Mouse (Mus musculus) midbrain, embryonic 10.5 days (tissue): ENCODE results near the gene Gm9945. TPM values are rescaled to one million over a fixed set of nuclear protein-coding genes. Genes with fewer than 3 reads are reported as not detected.
A peak's percentile ranks its signal among the peaks of the same experiment; 100 is the strongest.

Experiments used
- DNase-seq: peaks from one replicate; pipeline ENCODE4 v3.0.0-alpha.2; 2017; ENCODE audit warnings: low spot score
- H3K27ac ChIP-seq: fragments of 300-500 bp; sonication (generic); replicated peaks from 2 replicates; pipeline ENCODE4 v1.5.1; 2016; ENCODE audit warnings: mild to moderate bottlenecking
- H3K27me3 ChIP-seq: fragments of 300-500 bp; sonication (generic); 2 replicates; pipeline ENCODE4 v1.6.1; 2016; ENCODE audit warnings: low read depth, mild to moderate bottlenecking; ENCODE audit not compliant: poor library complexity, severe bottlenecking
- H3K36me3 ChIP-seq: fragments of 300-500 bp; sonication (generic); 2 replicates; pipeline ENCODE4 v1.6.1; 2016; ENCODE audit warnings: mild to moderate bottlenecking, moderate library complexity
- H3K4me1 ChIP-seq: fragments of 300-500 bp; sonication (generic); 2 replicates; pipeline ENCODE4 v1.6.1; 2016
- H3K4me3 ChIP-seq: fragments of 300-500 bp; sonication (generic); 2 replicates; pipeline ENCODE4 v1.5.1; 2016; ENCODE audit warnings: mild to moderate bottlenecking, moderate library complexity
- H3K9me3 ChIP-seq: fragments of 300-500 bp; sonication (generic); replicated peaks from 2 replicates; pipeline ENCODE4 v1.6.1; 2016; ENCODE audit warnings: mild to moderate bottlenecking
- WGBS: fragments of 180-500 bp; shearing (Covaris S2); methylation state at CpG from one replicate; pipeline ENCODE4 v1.1.7; 2016; 5-methylcytosine and 5-hydroxymethylcytosine counted together
- polyA plus RNA-seq: library from polyadenylated mRNA; unstranded; fragments of >200 nt; fragmentation: Nextera tagmentation; extraction: Ambion mirVana; gene quantifications from 2 replicates; pipeline ENCODE4 v1.2.1, GENCODE M21; 2016

The Gm9945 gene
- polyA plus RNA-seq, 1 experiment from 2014 or later = not detected

- Histone ChIP-seq H3K4me3 (peak overlapping the region; percentile 44), H3K27ac (peak overlapping the region; percentile 69; the same call in 1 of the 2 replicates), H3K9me3 (peaks cover 6% of the 10 kb centered on the region; the same call in 1 of the 2 replicates), H3K4me1 (peaks cover 44% of the 10 kb centered on the region), H3K36me3 (no peaks in the 10 kb centered on the region), H3K27me3 (peaks cover 99% of the 10 kb centered on the region)
- 5% methylated on average over 40 of the region's 40 CpGs for WGBS
- peak; percentile 86 for DNase-seq
Measured at GRCm38 (mm10) chr11:53466231-53466971, 13.6 kb upstream of the Gm9945 start.

GRCm38 (mm10) chr11:53469294-53469967, 10.5 kb upstream of the Gm9945 start:
- 49% methylated on average over 16 of the region's 16 CpGs for WGBS
- Histone ChIP-seq H3K4me3 (0 out of 2 replicates have a peak overlapping the region, but pooled peaks have one; percentile 44), H3K27ac (no peak overlapping the region), H3K36me3 (no peaks in the 10 kb centered on the region), H3K27me3 (peaks cover 99% of the 10 kb centered on the region), H3K4me1 (peaks cover 27% of the 10 kb centered on the region), H3K9me3 (peaks cover 6% of the 10 kb centered on the region; the same call in 1 of the 2 replicates)
- no peak for DNase-seq

GRCm38 (mm10) chr11:53469968-53470695, 9.8 kb upstream of the Gm9945 start, which contains the start of gene Gm9837:
TSS of gene Gm9837 (minus strand) at chr11:53470479.
- Histone ChIP-seq H3K9me3 (no peaks in the 10 kb centered on the region; the same call in 1 of the 2 replicates), H3K27me3 (peaks cover 99% of the 10 kb centered on the region), H3K4me3 (peak within 1 kb of the TSS; percentile 44), H3K27ac (peak within 1 kb of the TSS; percentile 24), H3K4me1 (peaks cover 28% of the 10 kb centered on the region), H3K36me3 (no peaks in the 10 kb centered on the region)
- peak; percentile 90 for DNase-seq
- WGBS = 2% methylated on average over 29 of the region's 29 CpGs

- no peaks in the 10 kb centered on the region for H3K36me3 ChIP-seq
- H3K9me3 ChIP-seq = no peaks in the 10 kb centered on the region
- DNase-seq = no peak
- peaks cover 30% of the 10 kb centered on the region for H3K4me1 ChIP-seq
- no peak overlapping the region for H3K27ac ChIP-seq
- 77% methylated on average over 3 of the region's 3 CpGs for WGBS
- H3K4me3 ChIP-seq = no peak overlapping the region
- H3K27me3 ChIP-seq = peaks cover 99% of the 10 kb centered on the region
Measured at GRCm38 (mm10) chr11:53472709-53473108, 7.3 kb upstream of the Gm9945 start.

GRCm38 (mm10) chr11:53475620-53476019, 4.3 kb upstream of the Gm9945 start:
- Histone ChIP-seq H3K4me3 (peak overlapping the region; percentile 31), H3K36me3 (no peaks in the 10 kb centered on the region), H3K4me1 (peaks cover 41% of the 10 kb centered on the region), H3K9me3 (peaks cover 10% of the 10 kb centered on the region), H3K27ac (peak overlapping the region; percentile 46), H3K27me3 (peaks cover 100% of the 10 kb centered on the region)
- no peak for DNase-seq
- 22% methylated on average over 8 of the region's 8 CpGs for WGBS

- no peak overlapping the region for H3K4me3 ChIP-seq
- WGBS = 37% methylated on average over 7 of the region's 7 CpGs
- H3K27me3 ChIP-seq = peaks cover 98% of the 10 kb centered on the region
- no peaks in the 10 kb centered on the region for H3K36me3 ChIP-seq
- H3K27ac ChIP-seq = no peak overlapping the region
- H3K9me3 ChIP-seq = peaks cover 12% of the 10 kb centered on the region
- no peak for DNase-seq
- H3K4me1 ChIP-seq = peaks cover 35% of the 10 kb centered on the region
Measured at GRCm38 (mm10) chr11:53477833-53478232, 2.1 kb upstream of the Gm9945 start.

- WGBS = 5% methylated on average over 79 of the region's 79 CpGs
- H3K27me3 ChIP-seq = peaks cover 97% of the 10 kb centered on the region
- DNase-seq = no peak
Measured at GRCm38 (mm10) chr11:53478383-53479170, 1.4 kb upstream of the Gm9945 start.

GRCm38 (mm10) chr11:53479171-53479782, 689 bp upstream of the Gm9945 start:
- H3K36me3 ChIP-seq = no peaks in the 10 kb centered on the region
- peaks cover 12% of the 10 kb centered on the region for H3K9me3 ChIP-seq
- peaks cover 97% of the 10 kb centered on the region for H3K27me3 ChIP-seq
- peak overlapping the region; percentile 53 for H3K4me3 ChIP-seq
- under 1% methylated on average over 62 of the region's 62 CpGs for WGBS
- peaks cover 35% of the 10 kb centered on the region for H3K4me1 ChIP-seq
- H3K27ac ChIP-seq = peak overlapping the region; percentile 49; the same call in 1 of the 2 replicates
- peak; percentile 53 for DNase-seq

More at GRCm38 (mm10) chr11:53478383-53479170, 1.4 kb upstream of the Gm9945 start:
- Histone ChIP-seq H3K36me3 (no peaks in the 10 kb centered on the region), H3K9me3 (peaks cover 12% of the 10 kb centered on the region), H3K4me1 (peaks cover 35% of the 10 kb centered on the region), H3K4me3 (peak overlapping the region; percentile 53), H3K27ac (peak overlapping the region; percentile 49; the same call in 1 of the 2 replicates)

- WGBS = 74% methylated on average over 4 of the region's 4 CpGs
- H3K4me1 ChIP-seq = peaks cover 24% of the 10 kb centered on the region
- H3K27ac ChIP-seq = no peak overlapping the region
- no peak overlapping the region for H3K4me3 ChIP-seq
- H3K27me3 ChIP-seq = peaks cover 96% of the 10 kb centered on the region
- no peaks in the 10 kb centered on the region for H3K36me3 ChIP-seq
- no peak for DNase-seq
- peaks cover 12% of the 10 kb centered on the region for H3K9me3 ChIP-seq
Measured at GRCm38 (mm10) chr11:53481088-53481730, 1.2 kb downstream of the Gm9945 start.

- Histone ChIP-seq H3K9me3 (peaks cover 12% of the 10 kb centered on the region), H3K4me1 (peaks cover 32% of the 10 kb centered on the region), H3K36me3 (no peaks in the 10 kb centered on the region), H3K27ac (no peak overlapping the region), H3K4me3 (no peak overlapping the region), H3K27me3 (peaks cover 96% of the 10 kb centered on the region)
- WGBS = 79% methylated on average over 9 of the region's 9 CpGs
- DNase-seq = no peak
Measured at GRCm38 (mm10) chr11:53483159-53483891, 3.4 kb downstream of the Gm9945 start.

GRCm38 (mm10) chr11:53485719-53486118, 5.8 kb downstream of the Gm9945 start:
- peaks cover 96% of the 10 kb centered on the region for H3K27me3 ChIP-seq
- WGBS = 47% methylated on average over 3 of the region's 3 CpGs
- no peak for DNase-seq

More at GRCm38 (mm10) chr11:53485719-53486118, 5.8 kb downstream of the Gm9945 start:
- H3K4me3 ChIP-seq = no peak overlapping the region
- 0 out of 2 replicates have a peak, but pooled peaks cover 2% of the 10 kb centered on the region for H3K9me3 ChIP-seq
- no peak overlapping the region for H3K27ac ChIP-seq
- no peaks in the 10 kb centered on the region for H3K36me3 ChIP-seq
- peaks cover 29% of the 10 kb centered on the region for H3K4me1 ChIP-seq
